Mouse (Mus musculus): ENCODE measurements around the gene 1190002N15Rik. TPM values are rescaled to one million over a fixed set of nuclear protein-coding genes. Genes with fewer than 3 reads are reported as not detected.

1190002N15Rik gene
- total and polyA plus RNA-seq, 3 experiments: 4.7 to 8.8 TPM; not detected in 1

DNA sequence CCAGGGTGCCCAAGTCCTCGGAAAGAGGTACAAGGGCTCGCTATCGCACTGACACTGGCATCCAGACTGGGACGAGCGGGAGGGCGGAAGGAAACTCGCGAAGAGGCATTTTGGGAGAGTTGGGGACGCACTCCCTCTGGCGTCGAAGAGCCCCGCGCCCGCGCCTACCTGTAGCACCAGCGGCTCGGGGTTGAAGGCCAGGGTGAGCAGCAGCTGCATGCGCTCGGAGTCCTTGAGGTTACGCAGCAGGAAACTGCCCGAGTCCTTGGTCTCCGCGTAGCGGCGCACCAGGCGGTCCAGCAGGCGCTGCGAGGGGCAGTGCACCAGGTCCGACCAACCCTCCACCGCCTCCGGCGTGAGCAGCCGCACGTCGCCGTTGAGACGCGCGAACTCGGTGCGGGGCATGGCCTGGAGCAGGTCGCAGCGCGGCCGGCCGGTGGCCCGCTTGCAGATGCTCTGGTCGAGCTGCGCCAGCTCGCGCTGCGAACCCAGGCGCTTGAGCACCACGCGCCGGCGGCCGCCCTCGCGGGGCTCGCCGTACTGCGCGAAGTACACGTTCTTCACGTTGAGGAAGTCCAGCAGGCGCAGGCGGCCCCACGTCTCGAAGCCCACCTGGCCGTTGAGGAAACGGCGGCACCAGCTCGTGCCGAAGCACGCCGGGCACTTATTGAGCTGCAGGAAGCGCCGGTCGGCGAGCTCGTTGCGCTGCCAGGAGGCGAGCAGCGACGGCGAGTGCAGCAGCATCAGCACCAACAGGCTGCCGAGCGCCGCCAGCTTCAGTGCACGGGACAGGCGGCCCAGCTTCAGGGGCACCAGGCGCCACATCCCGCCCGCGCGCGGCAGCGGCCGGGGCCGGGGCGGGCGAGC is 597 bp downstream of the 1190002N15Rik start:
- H3K4me3 ChIP-seq (ENCODE audit: control insufficient read depth in 1 of 2, insufficient read depth in 1 of 2, low read depth in 2 of 2, low read length in 2 of 2): peak overlapping the region; percentile 69 to 90
- peaks cover 13% of the 10 kb centered on the region for H3K79me2 ChIP-seq (ENCODE audit: control insufficient read depth, insufficient read depth, low read length, poor library complexity)
- peak overlapping the region; percentile 82 for H3K9ac ChIP-seq (ENCODE audit: control insufficient read depth, low read depth, low read length, poor library complexity, severe bottlenecking)
- peaks cover 0 to 15% of the 10 kb centered on the region in 2 experiments; a peak in 2 of 4 replicates for H3K36me3 ChIP-seq (ENCODE audit: control insufficient read depth in 1 of 2, insufficient read depth in 2 of 2, low read length in 2 of 2)
- peaks cover 2 to 5% of the 10 kb centered on the region in 2 experiments; a peak in 3 of 4 replicates for H3K4me1 ChIP-seq (ENCODE audit: control insufficient read depth in 1 of 2, insufficient read depth in 2 of 2, low read length in 2 of 2)
- no peaks in the 10 kb centered on the region for H3K27me3 ChIP-seq (ENCODE audit: control insufficient read depth in 1 of 2, insufficient read depth in 2 of 2, low read length in 2 of 2)
- H3K27ac ChIP-seq (ENCODE audit: control insufficient read depth, low read depth, low read length): peak overlapping the region; percentile 45
- peak; percentile 82 for DNase-seq (ENCODE audit: low read depth, low spot score)
- H3K9me3 ChIP-seq (replicated peaks; ENCODE audit: insufficient read depth, low read length): no peaks in the 10 kb centered on the region
- TF ChIP-seq GABPA (IDR thresholded peaks at IDR 0.05; ENCODE audit: low read depth, low read length) (no peak), CTCF (IDR thresholded peaks at IDR 0.05 in 2 of 3, conservative IDR thresholded peaks at IDR 0.05 in 1 of 3; ENCODE audit: control insufficient read depth in 1 of 3, insufficient read depth in 1 of 3, low read depth in 2 of 3, low read length in 3 of 3, poor library complexity in 1 of 3, severe bottlenecking in 1 of 3) (no peak), ETS1 (IDR thresholded peaks at IDR 0.05; ENCODE audit: low read depth, low read length) (no peak), ZMIZ1 (IDR thresholded peaks at IDR 0.05; ENCODE audit: low read depth, low read length) (no peak), SIN3A (IDR thresholded peaks at IDR 0.05; ENCODE audit: low read length) (peak; percentile 40; the same call in 1 of the 2 replicates), GATA1 (IDR thresholded peaks at IDR 0.05; ENCODE audit: low read depth, low read length) (no peak), TAL1 (IDR thresholded peaks at IDR 0.05; ENCODE audit: low read length) (no peak), JUND (IDR thresholded peaks at IDR 0.05; ENCODE audit: low read depth, low read length) (no peak), ZC3H11A (IDR thresholded peaks at IDR 0.05; ENCODE audit: low read depth, low read length) (no peak), TCF12 (IDR thresholded peaks at IDR 0.05; ENCODE audit: low read depth, low read length) (no peak), UBTF (IDR thresholded peaks at IDR 0.05; ENCODE audit: borderline replicate concordance, insufficient read depth, low read depth, low read length) (peak; percentile 84; the same call in 1 of the 2 replicates), KAT2A (conservative IDR thresholded peaks at IDR 0.05; ENCODE audit: low read depth, low read length) (no peak), RCOR1 (IDR thresholded peaks at IDR 0.05; ENCODE audit: low read depth, low read length) (no peak), ELF1 (IDR thresholded peaks at IDR 0.05; ENCODE audit: low read depth, low read length) (no peak), RAD21 (IDR thresholded peaks at IDR 0.05; ENCODE audit: low read depth, low read length) (no peak), E2F4 (IDR thresholded peaks at IDR 0.05; ENCODE audit: borderline replicate concordance, low read depth, low read length) (no peak), CHD2 (IDR thresholded peaks at IDR 0.05; ENCODE audit: low read length) (no peak), MAZ (IDR thresholded peaks at IDR 0.05; ENCODE audit: low read depth, low read length) (0 out of 2 replicates have a peak, but pooled peaks have one; percentile 31), POLR2AphosphoS5 (IDR thresholded peaks at IDR 0.05; ENCODE audit: borderline replicate concordance, low read depth, low read length) (no peak), HCFC1 (IDR thresholded peaks at IDR 0.05; ENCODE audit: low read depth, low read length) (no peak), ZKSCAN1 (IDR thresholded peaks at IDR 0.05; ENCODE audit: low read depth, low read length) (no peak), MAX (IDR thresholded peaks at IDR 0.05; ENCODE audit: low read length) (peak; percentile 10), MXI1 (IDR thresholded peaks at IDR 0.05; ENCODE audit: low read depth, low read length) (peak; percentile 9; the same call in 1 of the 2 replicates), NRF1 (IDR thresholded peaks at IDR 0.05; ENCODE audit: insufficient read depth, low read depth, low read length, poor library complexity, severe bottlenecking) (0 out of 2 replicates have a peak, but pooled peaks have one; percentile 28), MAFK (IDR thresholded peaks at IDR 0.05; ENCODE audit: borderline replicate concordance, low read depth, low read length) (no peak), BHLHE40 (IDR thresholded peaks at IDR 0.05; ENCODE audit: borderline replicate concordance, low read depth, low read length) (no peak), EP300 (IDR thresholded peaks at IDR 0.05; ENCODE audit: low read depth in 1 of 2, low read length in 2 of 2) (no peak), NELFE (IDR thresholded peaks at IDR 0.05; ENCODE audit: low read depth, low read length) (no peak), MYB (IDR thresholded peaks at IDR 0.05; ENCODE audit: low read depth, low read length) (no peak), POLR2A (IDR thresholded peaks at IDR 0.05; ENCODE audit: control insufficient read depth in 1 of 2, insufficient read depth in 1 of 2, low read depth in 1 of 2, low read length in 2 of 2, poor library complexity in 1 of 2) (no peak; a peak in 1 of 4 replicates), USF2 (IDR thresholded peaks at IDR 0.05; ENCODE audit: borderline replicate concordance in 1 of 2, insufficient read depth in 1 of 2, low read depth in 1 of 2, low read length in 2 of 2) (no peak), ZNF384 (IDR thresholded peaks at IDR 0.05; ENCODE audit: low read depth, low read length) (no peak), TBP (IDR thresholded peaks at IDR 0.05; ENCODE audit: low read depth, low read length) (no peak), SMC3 (IDR thresholded peaks at IDR 0.05; ENCODE audit: low read depth, low read length) (peak; percentile 4; the same call in 1 of the 2 replicates), USF1 (IDR thresholded peaks at IDR 0.05; ENCODE audit: low read depth, low read length) (no peak), POLR2AphosphoS2 (IDR thresholded peaks at IDR 0.05; ENCODE audit: low read length) (no peak)

Measured in MEL (cell line).